Mouse (Mus musculus) hindbrain, postnatal 0 days (tissue): ENCODE data around the gene Ankfn1. TPM values are rescaled to one million over a fixed set of nuclear protein-coding genes. Genes with fewer than 3 reads are reported as not detected.

Source experiments
- ATAC-seq: fragments of 200-750 bp; cut with Nextera tagmentation; 2 replicates; pipeline ENCODE4 v1.8.0; 2017; ENCODE audit warnings: mild to moderate bottlenecking, moderate TSS enrichment, moderate library complexity
- DNase-seq: peaks from one replicate; pipeline ENCODE4 v3.0.0-alpha.2; 2015; ENCODE audit warnings: low spot score
- H3K27ac ChIP-seq: fragments of 300-500 bp; sonication (generic); 2 replicates; pipeline ENCODE4 v1.5.1; 2014; ENCODE audit warnings: mild to moderate bottlenecking
- H3K27me3 ChIP-seq: fragments of 300-500 bp; sonication (generic); 2 replicates; pipeline ENCODE4 v1.6.1; 2014; ENCODE audit warnings: low read length, mixed read lengths; ENCODE audit not compliant: insufficient read depth
- H3K36me3 ChIP-seq: fragments of 300-500 bp; sonication (generic); 2 replicates; pipeline ENCODE4 v1.6.1; 2014; ENCODE audit warnings: low read length, mixed read lengths; ENCODE audit not compliant: insufficient read depth
- H3K4me1 ChIP-seq: fragments of 300-500 bp; sonication (generic); 2 replicates; pipeline ENCODE4 v1.6.1; 2014; ENCODE audit warnings: antibody characterized with exemption, low read length, mixed read lengths; ENCODE audit not compliant: insufficient read depth
- H3K4me2 ChIP-seq: fragments of 300-500 bp; sonication (generic); 2 replicates; pipeline ENCODE4 v1.6.1; 2014; ENCODE audit warnings: low read depth, mild to moderate bottlenecking, low read length, moderate library complexity, mixed read lengths
- H3K4me3 ChIP-seq: fragments of 300-500 bp; sonication (generic); 2 replicates; pipeline ENCODE4 v1.5.1; 2014; ENCODE audit warnings: low read length
- H3K9ac ChIP-seq: fragments of 300-500 bp; sonication (generic); replicated peaks from 2 replicates; pipeline ENCODE4 v1.6.1; 2014; ENCODE audit warnings: mild to moderate bottlenecking, low read length, moderate library complexity, mixed read lengths
- H3K9me3 ChIP-seq: fragments of 300-500 bp; sonication (generic); 2 replicates; pipeline ENCODE4 v1.6.1; 2016; ENCODE audit warnings: low read length, mixed read lengths
- CTCF ChIP-seq: IDR thresholded peaks from 2 replicates; pipeline ENCODE4 v1.5.1; 2016; ENCODE audit warnings: antibody characterized with exemption, control low read depth, low read depth
- whole genome bisulfite sequencing: fragments of 180-500 bp; shearing (Covaris S2); extraction: QIAGEN DNeasy Blood & Tissue Kit; methylation state at CpG from one replicate; pipeline ENCODE4 v1.1.7; 2014; 5-methylcytosine and 5-hydroxymethylcytosine counted together
- polyA plus RNA-seq: library from polyadenylated mRNA; unstranded; fragments of >200 nt; fragmentation: Nextera tagmentation; extraction: Ambion mirVana; gene quantifications from 2 replicates; pipeline ENCODE4 v1.2.1, GENCODE M21; 2015
- total RNA-seq: library from RNA; depleted of rRNA; stranded (reverse); fragments of >200 nt; gene quantifications from 2 replicates; pipeline ENCODE4 v1.2.3, GENCODE M21; 2014

Ankfn1 gene
- total and polyA plus RNA-seq, 2 experiments from 2014 or later = 3.0 to 17.6 TPM

DNA sequence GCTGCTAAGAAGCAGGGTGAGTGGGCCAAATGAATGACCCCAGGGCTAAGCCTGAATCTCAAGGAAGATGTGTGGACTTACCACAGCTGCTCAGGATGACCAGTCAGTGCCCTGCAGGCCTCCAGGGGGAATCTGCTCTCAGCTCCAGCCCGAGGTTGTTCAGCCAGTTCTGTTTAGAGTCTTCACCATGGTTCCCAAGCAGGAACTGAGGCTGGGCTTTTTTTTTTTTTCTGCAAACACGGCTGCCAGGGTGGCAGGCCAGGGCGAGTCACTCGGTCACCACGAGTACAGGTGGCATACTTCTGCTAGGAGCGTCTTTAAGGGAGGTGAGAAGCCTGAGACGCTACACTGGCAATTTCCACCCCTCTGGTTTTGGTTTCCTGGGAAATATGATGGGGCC lies 43.9 kb downstream of the Ankfn1 start:
- DNase-seq (no peak), ATAC-seq (no peak)
- Histone ChIP-seq H3K4me2 (no peak overlapping the region), H3K36me3 (no peaks in the 10 kb centered on the region), H3K4me1 (no peaks in the 10 kb centered on the region), H3K9me3 (no peaks in the 10 kb centered on the region), H3K27me3 (no peaks in the 10 kb centered on the region), H3K4me3 (no peak overlapping the region), H3K9ac (no peak overlapping the region), H3K27ac (no peak overlapping the region)
- 87% methylated on average over 7 of the region's 7 CpGs for WGBS
- no peak for TF ChIP-seq CTCF

DNA sequence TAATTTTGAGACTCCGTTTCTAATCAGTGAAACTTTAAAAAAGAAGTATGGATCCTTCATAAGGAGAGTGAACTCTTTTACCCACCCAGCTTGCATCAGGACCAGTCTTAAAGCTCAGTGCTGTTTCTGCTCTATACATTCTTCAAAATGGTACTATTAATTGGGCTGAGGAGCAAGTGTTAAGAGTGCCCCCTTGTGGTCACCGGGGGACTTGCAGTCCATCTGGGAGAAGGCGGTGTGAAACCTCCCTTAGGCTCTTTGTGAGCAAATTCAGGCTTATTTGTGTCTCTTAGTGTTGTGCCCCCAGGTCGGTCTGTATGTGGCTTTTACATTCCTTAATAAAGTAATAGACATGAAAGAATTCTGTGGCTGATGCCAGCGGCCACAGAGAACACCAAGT lies 56.6 kb downstream of the Ankfn1 start:
- no peak overlapping the region for H3K27ac ChIP-seq
- H3K4me2 ChIP-seq = no peak overlapping the region
- 26% methylated on average over 5 of the region's 5 CpGs for WGBS
- peak; percentile 72 for DNase-seq
- no peak overlapping the region for H3K9ac ChIP-seq
- H3K27me3 ChIP-seq = no peaks in the 10 kb centered on the region
- no peak overlapping the region for H3K4me3 ChIP-seq
- ATAC-seq = no peak
- H3K36me3 ChIP-seq = no peaks in the 10 kb centered on the region
- H3K4me1 ChIP-seq = no peaks in the 10 kb centered on the region
- TF ChIP-seq CTCF = peak; percentile 93
- H3K9me3 ChIP-seq = no peaks in the 10 kb centered on the region

DNA sequence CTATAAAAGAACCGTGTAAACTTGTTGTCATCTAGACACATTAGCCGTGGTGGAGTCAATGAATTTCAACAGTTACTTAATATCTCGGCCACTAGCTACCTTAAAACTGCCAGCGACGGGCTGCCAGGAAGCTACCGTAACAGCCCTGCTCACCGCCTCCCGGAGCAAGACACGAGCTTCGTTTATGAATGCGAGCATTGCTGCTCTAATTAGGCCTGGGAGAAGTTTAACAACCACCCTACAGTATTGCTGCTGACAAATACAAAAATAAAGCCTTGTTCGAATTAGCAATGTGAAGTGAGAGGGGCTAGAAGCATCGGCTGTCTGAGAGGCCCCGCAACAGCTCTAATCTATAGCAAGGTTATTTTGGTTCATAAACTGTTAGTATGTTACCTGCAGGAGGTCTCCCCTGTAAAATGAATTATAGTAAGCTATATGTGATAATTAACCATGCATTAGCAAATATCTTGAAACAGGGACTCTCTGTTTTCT lies 58.9 kb downstream of the Ankfn1 start:
- ATAC-seq (no peak), DNase-seq (peak; percentile 31)
- Histone ChIP-seq H3K36me3 (no peaks in the 10 kb centered on the region), H3K27ac (no peak overlapping the region), H3K4me3 (no peak overlapping the region), H3K9me3 (no peaks in the 10 kb centered on the region), H3K4me2 (no peak overlapping the region), H3K9ac (no peak overlapping the region), H3K27me3 (no peaks in the 10 kb centered on the region), H3K4me1 (no peaks in the 10 kb centered on the region)
- 50% methylated on average over 14 of the region's 14 CpGs for WGBS
- TF ChIP-seq CTCF = no peak

DNA sequence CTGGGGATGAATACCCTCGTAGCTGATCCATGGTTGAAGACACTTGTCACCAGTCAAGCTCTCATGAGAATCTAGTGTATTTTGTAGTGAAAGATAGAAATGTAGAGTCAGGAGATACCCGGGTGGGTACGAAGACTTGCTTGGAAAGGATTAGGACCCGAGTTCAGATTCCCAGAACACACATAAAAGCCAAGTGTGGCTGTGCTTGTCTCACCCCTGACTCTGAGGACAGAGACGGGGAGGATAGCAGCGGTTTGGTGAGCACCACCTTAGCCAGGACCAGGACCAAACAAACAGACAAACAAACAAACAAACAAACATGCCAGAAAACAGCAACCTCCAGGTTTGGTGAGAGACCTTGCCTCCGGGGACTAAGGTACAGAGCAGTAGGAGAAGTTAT lies 61.1 kb downstream of the Ankfn1 start:
- ATAC-seq (no peak), DNase-seq (no peak)
- Histone ChIP-seq H3K36me3 (no peaks in the 10 kb centered on the region), H3K27me3 (no peaks in the 10 kb centered on the region), H3K9ac (no peak overlapping the region), H3K27ac (no peak overlapping the region), H3K4me2 (no peak overlapping the region), H3K4me1 (no peaks in the 10 kb centered on the region), H3K9me3 (no peaks in the 10 kb centered on the region), H3K4me3 (no peak overlapping the region)
- TF ChIP-seq CTCF = no peak
- WGBS = 93% methylated on average over 7 of the region's 7 CpGs

DNA sequence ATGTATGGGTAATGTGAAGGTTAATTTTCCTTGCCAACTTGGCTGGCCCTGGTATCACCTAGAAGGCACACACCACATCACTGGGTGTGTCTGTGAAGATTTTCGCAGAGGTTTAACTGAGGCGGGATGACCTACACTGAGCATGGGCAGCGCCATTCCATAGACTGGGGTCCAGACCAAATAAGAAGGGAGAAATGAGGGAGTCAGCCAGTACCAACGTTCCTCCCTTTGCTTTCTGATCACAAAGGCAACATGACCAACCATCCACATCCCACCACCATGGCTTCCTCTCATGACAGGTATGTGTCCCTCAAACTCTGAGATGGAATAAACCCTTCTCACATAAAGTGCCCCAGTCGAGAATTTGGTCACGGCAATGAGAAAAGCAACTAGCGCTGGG lies 68.9 kb downstream of the Ankfn1 start:
- Histone ChIP-seq H3K9ac (no peak overlapping the region), H3K4me1 (no peaks in the 10 kb centered on the region), H3K9me3 (no peaks in the 10 kb centered on the region), H3K27me3 (no peaks in the 10 kb centered on the region), H3K27ac (no peak overlapping the region), H3K4me3 (no peak overlapping the region), H3K4me2 (no peak overlapping the region), H3K36me3 (no peaks in the 10 kb centered on the region)
- WGBS = 95% methylated on average over 7 of the region's 7 CpGs
- ATAC-seq (no peak), DNase-seq (no peak)
- no peak for TF ChIP-seq CTCF

DNA sequence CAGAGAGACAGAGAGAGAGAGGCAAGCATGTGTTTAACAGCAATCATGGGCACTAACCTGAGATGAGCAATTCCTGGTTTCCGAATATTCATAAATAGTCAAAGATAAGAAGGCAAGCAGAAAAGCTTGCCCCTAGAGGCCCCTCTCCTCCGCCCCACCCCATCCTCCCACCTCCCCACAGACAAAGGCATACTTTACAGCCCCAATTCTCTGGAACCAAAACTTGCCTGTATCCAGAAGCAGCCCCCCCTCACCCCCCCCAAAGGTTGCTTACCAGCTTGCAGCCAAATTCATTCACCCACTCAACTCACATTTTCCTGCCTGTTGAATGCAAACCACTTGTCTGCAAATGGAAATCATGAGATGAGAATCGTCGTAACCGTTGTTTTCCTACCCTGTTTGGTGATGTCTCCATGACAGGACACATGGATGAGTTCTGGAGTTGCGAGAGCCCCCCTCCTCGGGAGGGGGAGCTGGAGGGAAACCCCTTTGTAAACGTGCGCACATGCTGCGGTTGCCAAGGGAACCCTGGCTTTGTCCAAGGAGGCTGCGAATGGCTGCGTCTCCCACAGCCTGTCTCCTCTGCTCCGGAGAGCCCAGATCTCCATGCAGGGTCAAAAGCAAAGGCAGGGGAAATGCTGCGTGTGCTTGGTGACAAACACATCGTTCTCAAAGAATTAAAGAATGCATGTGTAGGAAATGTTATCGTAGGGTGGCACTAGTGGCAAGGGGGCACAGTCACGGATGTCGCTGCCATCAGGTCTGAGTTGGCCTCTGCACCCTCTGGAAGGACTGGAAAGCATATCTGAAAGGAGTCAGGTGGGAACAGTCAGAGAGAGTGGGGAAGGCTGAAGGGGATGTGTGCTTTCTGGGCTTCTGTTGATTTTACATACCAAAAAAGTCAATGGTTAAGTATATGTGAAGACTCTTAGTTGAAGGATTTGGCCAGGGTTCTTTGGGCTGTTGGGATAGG lies 80.7 kb downstream of the Ankfn1 start:
- peak; percentile 89 for ATAC-seq
- no peak for TF ChIP-seq CTCF
- 11% methylated on average over 18 of the region's 18 CpGs for WGBS

DNA sequence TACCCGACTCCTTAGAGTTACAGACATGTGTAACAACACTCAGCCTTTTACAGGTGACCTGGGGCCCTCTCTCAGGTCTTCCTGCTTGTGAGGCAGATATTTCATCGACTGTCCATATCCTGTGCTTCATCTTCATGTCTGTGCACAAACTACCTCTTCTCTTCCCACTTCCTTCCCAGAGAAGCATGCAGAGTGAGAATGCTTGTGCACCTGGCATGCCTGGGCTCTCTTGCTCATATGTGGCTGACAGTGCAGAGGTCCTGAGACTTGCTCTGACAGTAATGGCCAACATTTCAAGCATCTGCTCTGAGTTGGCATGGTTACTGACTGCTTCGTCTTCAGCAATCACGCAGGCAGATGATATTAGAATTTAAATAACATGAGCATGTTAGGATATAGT lies 83.8 kb downstream of the Ankfn1 start:
- ATAC-seq = no peak
- 71% methylated on average over 4 of the region's 4 CpGs for WGBS
- H3K4me3 ChIP-seq = no peak overlapping the region

More for the DNA sequence above, 80.7 kb downstream of the Ankfn1 start:
- DNase-seq = peak; percentile 84
- Histone ChIP-seq H3K4me2 (peak overlapping the region; percentile 60), H3K27ac (no peak overlapping the region), H3K27me3 (no peaks in the 10 kb centered on the region), H3K9ac (peak overlapping the region; percentile 22), H3K4me3 (peak overlapping the region; percentile 30), H3K36me3 (no peaks in the 10 kb centered on the region), H3K4me1 (peaks cover 7% of the 10 kb centered on the region; the same call in 1 of the 2 replicates), H3K9me3 (no peaks in the 10 kb centered on the region)

More for the DNA sequence above, 83.8 kb downstream of the Ankfn1 start:
- Histone ChIP-seq H3K9me3 (no peaks in the 10 kb centered on the region), H3K36me3 (no peaks in the 10 kb centered on the region), H3K4me1 (peaks cover 7% of the 10 kb centered on the region; the same call in 1 of the 2 replicates), H3K9ac (no peak overlapping the region), H3K4me2 (no peak overlapping the region), H3K27me3 (no peaks in the 10 kb centered on the region), H3K27ac (no peak overlapping the region)
- TF ChIP-seq CTCF = no peak
- no peak for DNase-seq
